Mouse (Mus musculus): Measurements from ENCODE around the gene Mtus2.

- TF ChIP-seq CTCF (IDR thresholded peaks at IDR 0.05; ENCODE audit: low read depth, low read length) (no peak), POLR2A (IDR thresholded peaks at IDR 0.05; ENCODE audit: extremely low read depth, insufficient read depth, low read length) (no peak)
These were observed 234.3 kb downstream of the Mtus2 start for GRCm38 (mm10) chr5:148191416-148191815.
